Mouse (Mus musculus): Measurements from ENCODE around the gene Gla.

- TF ChIP-seq MAFK (IDR thresholded peaks at IDR 0.05; ENCODE audit: insufficient read depth, low read depth, low read length) (no peak), HCFC1 (IDR thresholded peaks at IDR 0.05; ENCODE audit: borderline replicate concordance, insufficient read depth, low read length) (no peak), ZNF384 (IDR thresholded peaks at IDR 0.05; ENCODE audit: low read depth, low read length) (no peak)
Measured at GRCm38 (mm10) chrX:134621685-134622084, 20.8 kb upstream of the Gla start.

Measured in ES-E14 (cell line).